Mouse (Mus musculus): Measurements from ENCODE around the gene Gm13288. TPM values are rescaled to one million over a fixed set of nuclear protein-coding genes. Genes with fewer than 3 reads are reported as not detected.
"Not testable (repeated sequence)": the region's sequence is repeated elsewhere in the genome, so short reads cannot be mapped to it uniquely, and the experiment has no call there.

Gm13288 gene
- polyA plus RNA-seq, 1 experiment from 2014 or later = not detected

DNA sequence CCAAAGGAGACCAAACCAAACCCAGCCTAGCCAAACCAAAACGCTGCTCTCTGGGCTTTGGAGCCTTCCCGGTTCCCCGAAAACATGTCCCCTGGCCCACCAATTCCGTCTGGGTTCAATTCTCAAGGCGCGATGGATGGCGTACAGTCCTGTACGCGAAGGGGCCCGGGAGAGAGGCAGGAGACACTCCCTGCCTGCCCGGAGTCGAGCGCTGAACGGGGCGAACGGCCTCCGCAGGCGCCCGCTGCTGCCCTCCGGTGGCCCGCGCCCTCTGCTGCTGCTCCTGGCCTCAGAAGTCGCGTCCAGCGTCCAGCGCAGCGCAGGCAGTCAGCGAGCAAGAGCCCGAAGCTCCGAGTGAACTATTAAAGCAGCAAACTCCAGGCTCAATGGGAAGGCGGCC, 23.0 kb upstream of the Gm13288 start:
- not testable (repeated sequence) for ATAC-seq (ENCODE audit: low FRiP score, low TSS enrichment); H3K4me1 ChIP-seq (replicated peaks; ENCODE audit: control insufficient read depth, insufficient read depth); H3K27me3 ChIP-seq (ENCODE audit: control insufficient read depth, insufficient read depth, low read length); DNase-seq (ENCODE audit: low spot score); H3K9me3 ChIP-seq (ENCODE audit: control insufficient read depth, low read length); H3K27ac ChIP-seq (replicated peaks); H3K36me3 ChIP-seq (ENCODE audit: control insufficient read depth, insufficient read depth, low read length); H3K4me3 ChIP-seq (ENCODE audit: low read depth, low read length); H3K9ac ChIP-seq (ENCODE audit: low read length)
- no CpG with 5 or more reads among the region's 31 CpGs for WGBS
- TF ChIP-seq CTCF (IDR thresholded peaks at IDR 0.05; ENCODE audit: low read depth) = peak; percentile 36
- 0 out of 2 replicates have a peak overlapping the region, but pooled peaks have one; percentile 29 for H3K4me2 ChIP-seq (replicated peaks; ENCODE audit: low read depth)

DNA sequence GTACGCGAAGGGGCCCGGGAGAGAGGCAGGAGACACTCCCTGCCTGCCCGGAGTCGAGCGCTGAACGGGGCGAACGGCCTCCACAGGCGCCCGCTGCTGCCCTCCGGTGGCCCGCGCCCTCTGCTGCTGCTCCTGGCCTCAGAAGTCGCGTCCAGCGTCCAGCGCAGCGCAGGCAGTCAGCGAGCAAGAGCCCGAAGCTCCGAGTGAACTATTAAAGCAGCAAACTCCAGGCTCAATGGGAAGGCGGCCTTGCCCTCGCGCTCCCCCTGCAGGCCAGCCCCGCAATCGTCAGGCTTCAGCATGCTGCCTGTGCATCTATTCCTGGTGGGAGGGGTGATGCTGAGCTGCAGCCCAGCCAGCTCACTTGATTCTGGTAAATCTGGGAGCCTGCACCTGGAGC, 19.9 kb upstream of the Gm13288 start, which contains the start of gene Gm13276:
Gm13276 (plus strand) TSS at position 301 of the 400 bp plus-strand sequence.
- not testable (repeated sequence) for H3K9ac ChIP-seq (ENCODE audit: low read length); H3K4me2 ChIP-seq (replicated peaks; ENCODE audit: low read depth); DNase-seq (ENCODE audit: low spot score); H3K4me3 ChIP-seq (ENCODE audit: low read depth, low read length); H3K9me3 ChIP-seq (ENCODE audit: control insufficient read depth, low read length); H3K4me1 ChIP-seq (replicated peaks; ENCODE audit: control insufficient read depth, insufficient read depth); ATAC-seq (ENCODE audit: low FRiP score, low TSS enrichment); H3K36me3 ChIP-seq (ENCODE audit: control insufficient read depth, insufficient read depth, low read length); H3K27ac ChIP-seq (replicated peaks); H3K27me3 ChIP-seq (ENCODE audit: control insufficient read depth, insufficient read depth, low read length)
- WGBS = no CpG with 5 or more reads among the region's 27 CpGs

- not testable (repeated sequence) for H3K9ac ChIP-seq (ENCODE audit: low read length); H3K4me2 ChIP-seq (replicated peaks; ENCODE audit: low read depth); H3K4me3 ChIP-seq (ENCODE audit: low read depth, low read length); H3K27me3 ChIP-seq (ENCODE audit: control insufficient read depth, insufficient read depth, low read length); H3K9me3 ChIP-seq (ENCODE audit: control insufficient read depth, low read length); H3K27ac ChIP-seq (replicated peaks); ATAC-seq (ENCODE audit: low FRiP score, low TSS enrichment); H3K4me1 ChIP-seq (replicated peaks; ENCODE audit: control insufficient read depth, insufficient read depth); H3K36me3 ChIP-seq (ENCODE audit: control insufficient read depth, insufficient read depth, low read length); DNase-seq (ENCODE audit: low spot score)
- 0% methylated on average over 1 of the region's 28 CpGs for WGBS
- TF ChIP-seq CTCF (IDR thresholded peaks at IDR 0.05; ENCODE audit: low read depth) = peak; percentile 59
Measured at GRCm38 (mm10) chr4:88788402-88788801, 16.9 kb upstream of the Gm13288 start, which contains the start of gene Gm13277. Gm13277 (plus strand) TSS chr4:88788632.

GRCm38 (mm10) chr4:88791250-88791649, 14.1 kb upstream of the Gm13288 start, which contains the start of gene Gm13278:
Gm13278 (plus strand) TSS chr4:88791550.
- no CpG with 5 or more reads among the region's 28 CpGs for WGBS
- H3K36me3 ChIP-seq (ENCODE audit: control insufficient read depth, insufficient read depth, low read length); ATAC-seq (ENCODE audit: low FRiP score, low TSS enrichment); H3K9ac ChIP-seq (ENCODE audit: low read length); H3K9me3 ChIP-seq (ENCODE audit: control insufficient read depth, low read length); H3K27ac ChIP-seq (replicated peaks); H3K4me2 ChIP-seq (replicated peaks; ENCODE audit: low read depth); DNase-seq (ENCODE audit: low spot score); H3K27me3 ChIP-seq (ENCODE audit: control insufficient read depth, insufficient read depth, low read length); H3K4me1 ChIP-seq (replicated peaks; ENCODE audit: control insufficient read depth, insufficient read depth); H3K4me3 ChIP-seq (ENCODE audit: low read depth, low read length): not testable (repeated sequence)

DNA sequence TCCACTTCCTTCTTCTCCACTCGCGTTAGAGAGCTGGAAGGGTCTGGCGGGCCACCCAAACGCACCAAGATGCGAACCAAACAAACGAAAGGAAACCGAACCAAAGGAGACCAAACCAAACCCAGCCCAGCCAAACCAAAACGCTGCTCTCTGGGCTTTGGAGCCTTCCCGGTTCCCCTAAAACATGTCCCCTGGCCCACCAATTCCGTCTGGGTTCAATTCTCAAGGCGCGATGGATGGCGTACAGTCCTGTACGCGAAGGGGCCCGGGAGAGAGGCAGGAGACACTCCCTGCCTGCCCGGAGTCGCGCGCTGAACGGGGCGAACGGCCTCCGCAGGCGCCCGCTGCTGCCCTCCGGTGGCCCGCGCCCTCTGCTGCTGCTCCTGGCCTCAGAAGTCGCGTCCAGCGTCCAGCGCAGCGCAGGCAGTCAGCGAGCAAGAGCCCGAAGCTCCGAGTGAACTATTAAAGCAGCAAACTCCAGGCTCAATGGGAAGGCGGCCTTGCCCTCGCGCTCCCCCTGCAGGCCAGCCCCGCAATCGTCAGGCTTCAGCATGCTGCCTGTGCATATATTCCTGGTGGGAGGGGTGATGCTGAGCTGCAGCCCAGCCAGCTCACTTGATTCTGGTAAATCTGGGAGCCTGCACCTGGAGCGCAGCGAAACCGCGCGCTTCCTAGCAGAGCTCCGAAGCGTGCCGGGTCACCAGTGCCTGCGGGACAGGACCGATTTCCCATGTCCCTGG, 11.2 kb upstream of the Gm13288 start, which contains the start of gene Gm13275:
Gm13275 (plus strand) TSS at position 552 of the 740 bp plus-strand sequence.
- not testable (repeated sequence) for H3K36me3 ChIP-seq (ENCODE audit: control insufficient read depth, insufficient read depth, low read length); ATAC-seq (ENCODE audit: low FRiP score, low TSS enrichment); H3K4me1 ChIP-seq (replicated peaks; ENCODE audit: control insufficient read depth, insufficient read depth)

DNA sequence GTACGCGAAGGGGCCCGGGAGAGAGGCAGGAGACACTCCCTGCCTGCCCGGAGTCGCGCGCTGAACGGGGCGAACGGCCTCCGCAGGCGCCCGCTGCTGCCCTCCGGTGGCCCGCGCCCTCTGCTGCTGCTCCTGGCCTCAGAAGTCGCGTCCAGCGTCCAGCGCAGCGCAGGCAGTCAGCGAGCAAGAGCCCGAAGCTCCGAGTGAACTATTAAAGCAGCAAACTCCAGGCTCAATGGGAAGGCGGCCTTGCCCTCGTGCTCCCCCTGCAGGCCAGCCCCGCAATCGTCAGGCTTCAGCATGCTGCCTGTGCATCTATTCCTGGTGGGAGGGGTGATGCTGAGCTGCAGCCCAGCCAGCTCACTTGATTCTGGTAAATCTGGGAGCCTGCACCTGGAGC, 8.2 kb upstream of the Gm13288 start, which contains the start of gene Gm13279:
Gm13279 (plus strand) TSS at position 301 of the 400 bp plus-strand sequence.
- H3K9ac ChIP-seq (ENCODE audit: low read length); DNase-seq (ENCODE audit: low spot score); H3K4me3 ChIP-seq (ENCODE audit: low read depth, low read length); H3K27me3 ChIP-seq (ENCODE audit: control insufficient read depth, insufficient read depth, low read length); H3K4me1 ChIP-seq (replicated peaks; ENCODE audit: control insufficient read depth, insufficient read depth); H3K36me3 ChIP-seq (ENCODE audit: control insufficient read depth, insufficient read depth, low read length); H3K27ac ChIP-seq (replicated peaks); H3K4me2 ChIP-seq (replicated peaks; ENCODE audit: low read depth); H3K9me3 ChIP-seq (ENCODE audit: control insufficient read depth, low read length); ATAC-seq (ENCODE audit: low FRiP score, low TSS enrichment): not testable (repeated sequence)
- no CpG with 5 or more reads among the region's 28 CpGs for WGBS

More for the DNA sequence above, 11.2 kb upstream of the Gm13288 start, which contains the start of gene Gm13275:
- not testable (repeated sequence) for DNase-seq (ENCODE audit: low spot score); H3K4me3 ChIP-seq (ENCODE audit: low read depth, low read length); H3K9me3 ChIP-seq (ENCODE audit: control insufficient read depth, low read length); H3K9ac ChIP-seq (ENCODE audit: low read length); H3K4me2 ChIP-seq (replicated peaks; ENCODE audit: low read depth); H3K27me3 ChIP-seq (ENCODE audit: control insufficient read depth, insufficient read depth, low read length); H3K27ac ChIP-seq (replicated peaks)
- WGBS = 0% methylated on average over 7 of the region's 52 CpGs
- TF ChIP-seq CTCF (IDR thresholded peaks at IDR 0.05; ENCODE audit: low read depth) = peak; percentile 47

- not testable (repeated sequence) for H3K4me1 ChIP-seq (replicated peaks; ENCODE audit: control insufficient read depth, insufficient read depth); DNase-seq (ENCODE audit: low spot score); H3K9ac ChIP-seq (ENCODE audit: low read length); H3K4me2 ChIP-seq (replicated peaks; ENCODE audit: low read depth); H3K9me3 ChIP-seq (ENCODE audit: control insufficient read depth, low read length); H3K36me3 ChIP-seq (ENCODE audit: control insufficient read depth, insufficient read depth, low read length); ATAC-seq (ENCODE audit: low FRiP score, low TSS enrichment); H3K27me3 ChIP-seq (ENCODE audit: control insufficient read depth, insufficient read depth, low read length); H3K27ac ChIP-seq (replicated peaks); H3K4me3 ChIP-seq (ENCODE audit: low read depth, low read length)
- 21% methylated on average over 2 of the region's 7 CpGs for WGBS
Measured at GRCm38 (mm10) chr4:88799365-88799764, 6.0 kb upstream of the Gm13288 start, which contains the start of gene Gm13285. Gm13285 (plus strand) TSS chr4:88799665.

DNA sequence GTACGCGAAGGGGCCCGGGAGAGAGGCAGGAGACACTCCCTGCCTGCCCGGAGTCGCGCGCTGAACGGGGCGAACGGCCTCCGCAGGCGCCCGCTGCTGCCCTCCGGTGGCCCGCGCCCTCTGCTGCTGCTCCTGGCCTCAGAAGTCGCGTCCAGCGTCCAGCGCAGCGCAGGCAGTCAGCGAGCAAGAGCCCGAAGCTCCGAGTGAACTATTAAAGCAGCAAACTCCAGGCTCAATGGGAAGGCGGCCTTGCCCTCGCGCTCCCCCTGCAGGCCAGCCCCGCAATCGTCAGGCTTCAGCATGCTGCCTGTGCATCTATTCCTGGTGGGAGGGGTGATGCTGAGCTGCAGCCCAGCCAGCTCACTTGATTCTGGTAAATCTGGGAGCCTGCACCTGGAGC, 2.4 kb upstream of the Gm13288 start, which contains the start of gene Gm13287:
Gm13287 (plus strand) TSS at position 301 of the 400 bp plus-strand sequence.
- H3K27ac ChIP-seq (replicated peaks); ATAC-seq (ENCODE audit: low FRiP score, low TSS enrichment): not testable (repeated sequence)
- WGBS = no CpG with 5 or more reads among the region's 29 CpGs

More for the DNA sequence above, 2.4 kb upstream of the Gm13288 start, which contains the start of gene Gm13287:
- not testable (repeated sequence) for H3K4me2 ChIP-seq (replicated peaks; ENCODE audit: low read depth); DNase-seq (ENCODE audit: low spot score); H3K4me1 ChIP-seq (replicated peaks; ENCODE audit: control insufficient read depth, insufficient read depth); H3K27me3 ChIP-seq (ENCODE audit: control insufficient read depth, insufficient read depth, low read length); H3K9ac ChIP-seq (ENCODE audit: low read length); H3K36me3 ChIP-seq (ENCODE audit: control insufficient read depth, insufficient read depth, low read length); H3K4me3 ChIP-seq (ENCODE audit: low read depth, low read length); H3K9me3 ChIP-seq (ENCODE audit: control insufficient read depth, low read length)

Data from stomach, postnatal 0 days (tissue).